Mouse (Mus musculus): ENCODE measurements around the gene Zfp738. TPM values are rescaled to one million over a fixed set of nuclear protein-coding genes. Genes with fewer than 3 reads are reported as not detected.
A peak's percentile ranks its signal among the peaks of the same experiment; 100 is the strongest.
"Not testable (repeated sequence)": the region's sequence is repeated elsewhere in the genome, so short reads cannot be mapped to it uniquely, and the experiment has no call there.

The Zfp738 gene
- 0.02 TPM in 1 of 2 replicates, not detected in the other for polyA plus RNA-seq (2012)

- Histone ChIP-seq H3K9me3 (ENCODE audit: control insufficient read depth, low read length) (no peaks in the 10 kb centered on the region), H3K4me1 (ENCODE audit: control insufficient read depth) (peaks cover 10% of the 10 kb centered on the region), H3K27me3 (ENCODE audit: control insufficient read depth) (no peaks in the 10 kb centered on the region), H3K4me3 (replicated peaks) (no peak within 1 kb of the TSS), H3K36me3 (ENCODE audit: control insufficient read depth) (no peaks in the 10 kb centered on the region)
- TF ChIP-seq TAL1 (IDR thresholded peaks at IDR 0.05; ENCODE audit: low read length), result no peak
- no peak for TF ChIP-seq GATA1 (IDR thresholded peaks at IDR 0.05; ENCODE audit: low read length)
Observed at GRCm38 (mm10) chr13:67686971-67687370, at the start of gene Zfp738. Gene Zfp738, minus strand, starts transcription at chr13:67687071.

DNA sequence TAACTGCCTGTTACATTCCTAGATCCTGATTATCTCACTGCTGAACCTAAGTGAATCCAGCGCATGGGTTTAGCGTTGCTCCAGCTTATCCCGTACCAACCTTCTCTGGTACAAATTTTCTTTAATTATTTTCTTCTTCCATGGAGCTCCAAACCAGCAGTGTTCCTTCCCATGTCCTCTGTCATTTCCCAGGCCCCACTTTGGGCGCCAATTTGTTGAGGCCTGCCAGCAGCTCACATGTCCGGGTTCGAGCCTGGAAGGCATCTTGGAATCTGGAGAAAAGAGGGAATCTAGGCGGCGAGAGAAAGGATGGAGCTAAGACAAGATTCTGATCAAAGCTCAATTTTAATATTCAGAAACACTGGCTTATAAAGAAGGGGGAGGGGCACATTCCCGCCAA, 47.5 kb upstream of the Zfp738 start:
- H3K27me3 ChIP-seq (ENCODE audit: control insufficient read depth); H3K4me1 ChIP-seq (ENCODE audit: control insufficient read depth); H3K4me3 ChIP-seq (replicated peaks); H3K36me3 ChIP-seq (ENCODE audit: control insufficient read depth): not testable (repeated sequence)
- peaks cover 20% of the 10 kb centered on the region for H3K9me3 ChIP-seq (ENCODE audit: control insufficient read depth, low read length)

DNA sequence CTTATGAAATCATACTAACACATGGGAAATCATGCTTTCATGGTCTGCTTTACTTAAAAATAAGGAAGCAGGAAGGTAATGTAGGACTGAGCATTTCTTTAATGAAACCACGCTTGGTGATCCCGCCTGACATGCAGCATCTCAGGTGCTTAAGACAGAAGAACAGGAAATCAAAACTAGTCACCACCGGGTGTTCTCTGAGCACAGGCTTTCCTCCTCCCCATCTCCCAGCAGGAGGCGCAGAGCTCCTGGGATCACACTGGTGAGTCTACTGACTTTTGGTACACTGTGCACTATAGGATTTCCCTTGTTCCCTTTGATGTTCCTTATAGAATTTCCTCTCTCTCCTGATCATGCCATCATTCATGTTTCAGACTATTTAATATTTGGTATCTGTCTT, 42.6 kb upstream of the Zfp738 start:
- not testable (repeated sequence) for H3K4me1 ChIP-seq (ENCODE audit: control insufficient read depth); H3K4me3 ChIP-seq (replicated peaks); H3K27me3 ChIP-seq (ENCODE audit: control insufficient read depth); H3K36me3 ChIP-seq (ENCODE audit: control insufficient read depth)
- H3K9me3 ChIP-seq (ENCODE audit: control insufficient read depth, low read length), result peaks cover 16% of the 10 kb centered on the region

- no peaks in the 10 kb centered on the region for H3K36me3 ChIP-seq (ENCODE audit: control insufficient read depth)
- peaks cover 4% of the 10 kb centered on the region for H3K4me1 ChIP-seq (ENCODE audit: control insufficient read depth)
- no peaks in the 10 kb centered on the region for H3K27me3 ChIP-seq (ENCODE audit: control insufficient read depth)
- peak within 1 kb of the TSS; percentile 45 for H3K4me3 ChIP-seq (replicated peaks)
- TF ChIP-seq TAL1 (IDR thresholded peaks at IDR 0.05; ENCODE audit: low read length) (no peak), GATA1 (IDR thresholded peaks at IDR 0.05; ENCODE audit: low read length) (no peak)
- peaks cover 13% of the 10 kb centered on the region for H3K9me3 ChIP-seq (ENCODE audit: control insufficient read depth, low read length)
Observed at GRCm38 (mm10) chr13:67728641-67729318, 41.9 kb upstream of the Zfp738 start, which contains the start of gene Zfp65. Gene Zfp65, minus strand, starts transcription at chr13:67729173.

DNA sequence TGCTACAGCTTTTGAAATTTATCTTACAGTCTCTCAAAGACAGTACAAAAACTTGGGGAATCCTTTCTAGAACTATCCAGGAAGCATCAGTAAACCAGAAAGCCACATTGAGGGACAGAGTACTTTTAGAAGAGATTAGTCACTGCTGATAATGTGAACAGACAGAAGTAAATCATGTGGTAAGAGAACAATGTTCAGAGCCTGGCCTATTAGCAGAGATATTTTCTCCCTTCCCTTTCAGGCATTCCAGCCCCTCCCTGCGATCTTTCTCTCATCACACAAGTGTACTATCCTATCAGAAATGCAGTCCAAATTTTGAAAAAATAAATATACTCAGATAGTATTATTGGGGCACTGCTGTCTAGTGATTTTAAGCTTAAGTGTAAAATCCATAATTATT, 41.2 kb upstream of the Zfp738 start:
- Histone ChIP-seq H3K27me3 (ENCODE audit: control insufficient read depth) (no peaks in the 10 kb centered on the region), H3K4me1 (ENCODE audit: control insufficient read depth) (peaks cover 9% of the 10 kb centered on the region), H3K36me3 (ENCODE audit: control insufficient read depth) (no peaks in the 10 kb centered on the region), H3K4me3 (replicated peaks) (no peak overlapping the region), H3K9me3 (ENCODE audit: control insufficient read depth, low read length) (peaks cover 7% of the 10 kb centered on the region; the same call in 1 of the 2 replicates)
- TF ChIP-seq TAL1 (IDR thresholded peaks at IDR 0.05; ENCODE audit: low read length) (no peak), GATA1 (IDR thresholded peaks at IDR 0.05; ENCODE audit: low read length) (no peak)

DNA sequence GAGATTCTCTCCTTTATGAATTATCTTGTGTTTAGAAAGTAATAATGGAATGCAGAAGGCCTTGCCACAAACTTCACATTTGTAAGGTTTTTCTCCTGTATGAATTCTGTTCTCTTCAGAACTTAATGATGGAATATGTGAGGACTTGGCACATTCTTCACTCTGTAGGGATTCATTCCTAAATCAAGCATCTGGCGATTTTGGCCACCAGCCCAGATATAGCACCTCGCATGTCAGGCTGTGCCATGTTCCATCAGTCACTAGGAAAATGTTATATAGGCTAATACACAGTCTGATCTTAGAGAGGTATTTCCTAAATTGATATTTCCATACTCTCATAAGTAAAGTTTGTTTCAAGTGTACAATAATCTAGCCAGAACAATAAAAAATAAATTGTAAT, 38.5 kb upstream of the Zfp738 start:
- H3K4me1 ChIP-seq (ENCODE audit: control insufficient read depth); H3K27me3 ChIP-seq (ENCODE audit: control insufficient read depth); H3K9me3 ChIP-seq (ENCODE audit: control insufficient read depth, low read length); H3K4me3 ChIP-seq (replicated peaks); H3K36me3 ChIP-seq (ENCODE audit: control insufficient read depth): not testable (repeated sequence)

GRCm38 (mm10) chr13:67723848-67724479, 37.1 kb upstream of the Zfp738 start:
- no peaks in the 10 kb centered on the region for H3K9me3 ChIP-seq (ENCODE audit: control insufficient read depth, low read length)
- TF ChIP-seq GATA1 (IDR thresholded peaks at IDR 0.05; ENCODE audit: low read length) (no peak), TAL1 (IDR thresholded peaks at IDR 0.05; ENCODE audit: low read length) (no peak)
- H3K27me3 ChIP-seq (ENCODE audit: control insufficient read depth), result no peaks in the 10 kb centered on the region
- H3K4me3 ChIP-seq (replicated peaks), result peak overlapping the region; percentile 81
- no peaks in the 10 kb centered on the region for H3K36me3 ChIP-seq (ENCODE audit: control insufficient read depth)
- H3K4me1 ChIP-seq (ENCODE audit: control insufficient read depth), result peaks cover 9% of the 10 kb centered on the region

DNA sequence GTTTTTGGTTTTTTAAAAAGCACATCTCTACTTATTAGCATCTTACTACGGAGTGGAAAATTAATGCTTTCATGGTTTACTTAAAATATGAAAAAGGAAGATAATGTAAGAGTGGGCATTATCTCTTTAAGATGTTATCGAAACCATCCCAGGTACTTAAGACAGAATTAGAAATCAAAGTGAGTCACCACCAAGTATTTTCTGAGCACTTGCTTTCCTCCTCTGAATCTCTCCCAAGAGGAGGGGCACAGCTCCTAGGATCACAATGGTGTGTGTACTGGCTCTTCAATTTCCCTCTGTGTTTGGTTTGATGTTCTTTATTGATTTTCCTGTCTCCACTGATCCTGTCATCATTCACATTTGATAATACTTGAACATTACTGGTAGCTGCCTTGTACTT, 3.0 kb downstream of the Zfp738 start:
- Histone ChIP-seq H3K4me1 (ENCODE audit: control insufficient read depth) (peaks cover 10% of the 10 kb centered on the region), H3K4me3 (replicated peaks) (peak overlapping the region; percentile 64)
- H3K9me3 ChIP-seq (ENCODE audit: control insufficient read depth, low read length); H3K36me3 ChIP-seq (ENCODE audit: control insufficient read depth); H3K27me3 ChIP-seq (ENCODE audit: control insufficient read depth): not testable (repeated sequence)

- Histone ChIP-seq H3K4me3 (replicated peaks) (peak overlapping the region; percentile 64), H3K4me1 (ENCODE audit: control insufficient read depth) (peaks cover 10% of the 10 kb centered on the region)
- not testable (repeated sequence) for H3K36me3 ChIP-seq (ENCODE audit: control insufficient read depth); H3K27me3 ChIP-seq (ENCODE audit: control insufficient read depth); H3K9me3 ChIP-seq (ENCODE audit: control insufficient read depth, low read length)
Observed at GRCm38 (mm10) chr13:67682959-67683735, 3.7 kb downstream of the Zfp738 start.
